Mouse (Mus musculus) hindbrain, embryonic 16.5 days (tissue): ENCODE data around the gene Magee1. TPM values are rescaled to one million over a fixed set of nuclear protein-coding genes. Genes with fewer than 3 reads are reported as not detected.
"Not testable (repeated sequence)": the region's sequence is repeated elsewhere in the genome, so short reads cannot be mapped to it uniquely, and the experiment has no call there.

Experiments
- ATAC-seq: fragments of 200-750 bp; cut with Nextera tagmentation; 2 replicates; pipeline ENCODE4 v1.8.0; 2017; ENCODE audit warnings: moderate TSS enrichment, moderate library complexity
- H3K27ac ChIP-seq: fragments of 300-500 bp; sonication (generic); 2 replicates; pipeline ENCODE4 v1.5.1; 2014; ENCODE audit warnings: low read depth, mild to moderate bottlenecking, control low read depth, low read length, moderate library complexity
- H3K27me3 ChIP-seq: fragments of 300-500 bp; sonication (generic); replicated peaks from 2 replicates; pipeline ENCODE4 v1.6.1; 2014; ENCODE audit warnings: low read length; ENCODE audit not compliant: control insufficient read depth, insufficient read depth
- H3K36me3 ChIP-seq: fragments of 300-500 bp; sonication (generic); 2 replicates; pipeline ENCODE4 v1.6.1; 2014; ENCODE audit warnings: mild to moderate bottlenecking, low read length, moderate library complexity, mixed read lengths; ENCODE audit not compliant: control insufficient read depth, insufficient read depth
- H3K4me1 ChIP-seq: fragments of 300-500 bp; sonication (generic); 2 replicates; pipeline ENCODE4 v1.6.1; 2014; ENCODE audit warnings: low read depth, low read length; ENCODE audit not compliant: control insufficient read depth, insufficient read depth
- H3K4me2 ChIP-seq: fragments of 300-500 bp; sonication (generic); 2 replicates; pipeline ENCODE4 v1.6.1; 2014; ENCODE audit warnings: mild to moderate bottlenecking, low read length, control low read depth, moderate library complexity
- H3K4me3 ChIP-seq: fragments of 300-500 bp; sonication (generic); 2 replicates; pipeline ENCODE4 v1.5.1; 2014; ENCODE audit warnings: mild to moderate bottlenecking, low read length, control low read depth, moderate library complexity
- H3K9ac ChIP-seq: fragments of 300-500 bp; sonication (generic); 2 replicates; pipeline ENCODE4 v1.6.1; 2014; ENCODE audit warnings: low read depth, mild to moderate bottlenecking, control low read depth, low read length, moderate library complexity
- H3K9me3 ChIP-seq: fragments of 300-500 bp; sonication (generic); 2 replicates; pipeline ENCODE4 v1.6.1; 2014; ENCODE audit warnings: mild to moderate bottlenecking, low read length, moderate library complexity; ENCODE audit not compliant: control insufficient read depth
- WGBS: fragments of 180-500 bp; shearing (Covaris S2); extraction: QIAGEN DNeasy Blood & Tissue Kit; methylation state at CpG from one replicate; pipeline ENCODE4 v1.1.7; 2014; 5-methylcytosine and 5-hydroxymethylcytosine counted together
- polyA plus RNA-seq: library from polyadenylated mRNA; unstranded; fragments of >200 nt; fragmentation: Nextera tagmentation; extraction: Ambion mirVana; gene quantifications from 2 replicates; pipeline ENCODE4 v1.2.1, GENCODE M21; 2015

Gene Magee1
- polyA plus RNA-seq: 266 and 274 TPM in 2 replicates

DNA sequence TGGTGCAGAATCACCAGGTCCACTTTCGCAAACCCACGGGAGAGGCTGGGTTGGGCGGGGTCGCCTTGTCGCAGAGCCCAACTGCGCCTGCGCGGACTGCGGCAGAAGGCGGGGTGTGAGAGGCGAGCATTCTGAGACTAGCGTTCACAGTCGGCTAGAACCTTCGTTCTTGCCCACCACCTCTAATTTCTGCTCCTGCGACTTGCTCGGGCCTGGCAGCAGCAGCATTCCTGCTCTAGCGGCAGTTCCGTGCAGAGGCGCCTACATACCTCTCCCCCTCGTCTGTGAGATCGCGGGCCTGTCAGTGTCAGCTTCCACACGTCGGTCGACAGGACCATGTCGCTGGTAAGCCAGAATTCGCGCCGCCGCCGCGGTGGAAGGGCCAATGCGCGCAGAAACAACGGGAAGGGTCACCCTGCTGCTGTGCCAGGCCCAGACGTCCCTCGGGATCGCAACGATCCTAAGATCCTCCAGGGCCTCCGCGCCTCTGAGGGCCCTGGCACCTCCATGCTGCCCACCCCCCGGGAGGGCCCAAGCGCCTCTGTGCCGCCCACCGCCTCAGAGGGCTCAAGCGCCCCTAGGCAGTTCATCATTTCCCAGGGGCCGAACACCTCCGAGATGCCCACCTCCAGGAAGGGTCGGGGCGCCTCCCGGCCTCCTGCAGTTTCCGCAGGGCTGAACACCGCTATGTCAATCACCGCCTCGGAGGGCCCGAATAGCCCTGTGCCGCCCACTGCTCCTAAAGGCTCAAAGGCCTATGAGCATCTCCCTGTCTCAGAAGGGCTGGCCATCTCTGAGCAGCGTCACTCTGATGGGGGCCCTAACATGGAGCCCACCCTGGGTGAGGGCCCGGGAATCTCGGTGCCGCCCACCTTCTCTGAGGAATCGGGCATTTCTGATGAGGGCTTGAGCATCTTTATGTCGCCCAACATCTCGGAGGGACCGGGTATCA, at the start of gene Magee1:
Magee1 (plus strand) TSS at position 104 of the 952 bp plus-strand sequence.
- peaks cover 3% of the 10 kb centered on the region; the same call in 1 of the 2 replicates for H3K36me3 ChIP-seq
- 12% methylated on average over 46 of the region's 65 CpGs for WGBS
- peak within 1 kb of the TSS; percentile 87 for H3K9ac ChIP-seq
- H3K27ac ChIP-seq: peak within 1 kb of the TSS; percentile 86
- H3K9me3 ChIP-seq: no peaks in the 10 kb centered on the region
- H3K4me1 ChIP-seq: peaks cover 4% of the 10 kb centered on the region
- peak; percentile 73 for ATAC-seq
- H3K4me2 ChIP-seq: peak within 1 kb of the TSS; percentile 71
- H3K4me3 ChIP-seq: peak within 1 kb of the TSS; percentile 63
- H3K27me3 ChIP-seq: peaks cover 11% of the 10 kb centered on the region

DNA sequence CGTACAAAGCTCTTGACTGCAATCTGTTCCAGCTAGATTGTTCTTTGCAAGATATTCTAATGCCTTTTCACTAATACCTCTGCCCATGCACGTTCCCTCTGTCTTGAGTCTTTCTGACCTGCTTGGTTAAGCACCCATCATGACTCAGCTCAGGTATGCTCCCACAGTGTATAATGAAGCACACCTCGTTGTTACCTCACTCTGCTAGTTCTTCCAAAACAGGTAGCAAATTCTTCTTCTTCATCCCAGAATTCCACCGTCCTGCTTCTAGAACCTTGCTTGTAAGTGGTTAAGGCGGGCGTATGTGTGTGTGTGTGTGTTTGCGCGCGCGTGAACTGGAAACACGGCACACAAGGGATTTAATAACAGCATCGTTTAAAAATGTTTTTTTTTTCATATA, 41.0 kb upstream of the Magee1 start:
- Histone ChIP-seq H3K4me2 (peak overlapping the region; percentile 74), H3K27me3 (no peaks in the 10 kb centered on the region), H3K36me3 (no peaks in the 10 kb centered on the region), H3K9me3 (no peaks in the 10 kb centered on the region), H3K4me1 (peaks cover 5% of the 10 kb centered on the region), H3K27ac (0 out of 2 replicates have a peak overlapping the region, but pooled peaks have one; percentile 17), H3K4me3 (peak overlapping the region; percentile 59), H3K9ac (peak overlapping the region; percentile 52; the same call in 1 of the 2 replicates)
- peak; percentile 75 for ATAC-seq
- WGBS: 12% methylated on average over 12 of the region's 12 CpGs

GRCm38 (mm10) chrX:105079615-105080092, 40.5 kb upstream of the Magee1 start, which contains the start of gene Pbdc1:
Gene Pbdc1 (plus strand): TSS chrX:105079756.
- peak within 1 kb of the TSS; percentile 74 for H3K4me2 ChIP-seq
- peak within 1 kb of the TSS; percentile 52 for H3K9ac ChIP-seq
- ATAC-seq: peak; percentile 100
- H3K9me3 ChIP-seq: no peaks in the 10 kb centered on the region
- H3K36me3 ChIP-seq: no peaks in the 10 kb centered on the region
- peak within 1 kb of the TSS; percentile 59; the same call in 1 of the 2 replicates for H3K27ac ChIP-seq
- no peaks in the 10 kb centered on the region for H3K27me3 ChIP-seq
- 2% methylated on average over 35 of the region's 35 CpGs for WGBS
- H3K4me3 ChIP-seq: peak within 1 kb of the TSS; percentile 59
- H3K4me1 ChIP-seq: peaks cover 5% of the 10 kb centered on the region

DNA sequence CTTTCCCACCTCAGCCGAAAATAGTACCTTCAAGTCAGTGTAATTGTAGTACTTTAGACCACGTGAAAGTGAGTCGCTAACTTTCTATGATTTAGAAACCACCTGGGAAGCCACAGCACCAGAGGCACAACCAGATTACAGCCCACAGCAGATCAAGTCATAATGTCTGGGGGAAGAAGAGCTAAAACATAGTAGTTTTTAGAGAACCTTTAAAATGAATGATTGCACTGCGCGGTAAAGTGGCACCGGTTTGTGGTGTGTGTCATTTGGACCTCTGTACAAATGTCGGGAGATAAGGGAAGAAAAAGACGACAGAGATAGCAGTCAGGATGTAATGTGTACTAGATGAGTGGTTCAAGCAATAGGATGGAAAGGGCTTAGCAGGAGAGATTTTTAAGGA, 40.1 kb upstream of the Magee1 start:
- no peak for ATAC-seq
- H3K27ac ChIP-seq: no peak overlapping the region

GRCm38 (mm10) chrX:105083013-105083412, 37.2 kb upstream of the Magee1 start:
- H3K27me3 ChIP-seq, H3K27ac ChIP-seq, H3K4me2 ChIP-seq, ATAC-seq, H3K4me1 ChIP-seq, H3K4me3 ChIP-seq, H3K36me3 ChIP-seq, H3K9me3 ChIP-seq, H3K9ac ChIP-seq: not testable (repeated sequence)
- 94% methylated on average over 7 of the region's 7 CpGs for WGBS

More for the DNA sequence above, 40.1 kb upstream of the Magee1 start:
- no peaks in the 10 kb centered on the region for H3K9me3 ChIP-seq
- no peaks in the 10 kb centered on the region for H3K36me3 ChIP-seq
- peak overlapping the region; percentile 59 for H3K4me3 ChIP-seq
- H3K4me2 ChIP-seq: peak overlapping the region; percentile 69
- peaks cover 5% of the 10 kb centered on the region for H3K4me1 ChIP-seq
- WGBS: 9% methylated on average over 8 of the region's 8 CpGs
- H3K9ac ChIP-seq: peak overlapping the region; percentile 50
- no peaks in the 10 kb centered on the region for H3K27me3 ChIP-seq

GRCm38 (mm10) chrX:105104175-105104574, 16.0 kb upstream of the Magee1 start:
- H3K9ac ChIP-seq: no peak overlapping the region
- no peaks in the 10 kb centered on the region for H3K9me3 ChIP-seq
- no peak overlapping the region for H3K4me2 ChIP-seq
- no peaks in the 10 kb centered on the region for H3K4me1 ChIP-seq
- WGBS: 39% methylated on average over 5 of the region's 5 CpGs
- H3K27me3 ChIP-seq: no peaks in the 10 kb centered on the region; the same call in 1 of the 2 replicates
- H3K36me3 ChIP-seq: no peaks in the 10 kb centered on the region
- no peak overlapping the region for H3K27ac ChIP-seq
- H3K4me3 ChIP-seq: no peak overlapping the region
- peak; percentile 52; the same call in 1 of the 2 replicates for ATAC-seq

DNA sequence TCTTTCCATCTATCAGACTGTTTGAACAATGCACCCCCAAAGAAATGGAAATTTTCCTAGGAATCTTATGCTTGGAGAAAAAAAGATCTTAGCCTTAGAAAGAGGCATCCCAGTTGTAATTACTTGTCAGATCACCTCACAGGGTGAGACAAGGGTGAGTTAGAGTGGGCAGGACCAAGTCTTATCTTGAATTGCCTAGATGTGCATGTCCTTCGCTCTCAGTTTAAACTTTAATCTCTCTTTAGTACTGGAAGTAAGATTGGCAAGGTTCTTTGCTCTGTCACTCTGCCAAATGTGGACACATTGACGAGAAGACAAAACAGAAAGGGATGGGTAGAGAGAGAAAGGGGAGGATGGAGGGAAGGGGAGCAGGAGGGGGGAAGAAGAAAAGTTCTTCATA, 5.2 kb upstream of the Magee1 start:
- H3K27ac ChIP-seq: no peak overlapping the region
- H3K9ac ChIP-seq: no peak overlapping the region
- ATAC-seq: no peak
- H3K4me3 ChIP-seq: no peak overlapping the region
- peaks cover 2% of the 10 kb centered on the region for H3K27me3 ChIP-seq
- no peaks in the 10 kb centered on the region for H3K9me3 ChIP-seq
- no peaks in the 10 kb centered on the region for H3K36me3 ChIP-seq
- WGBS: 67% methylated on average over 2 of the region's 2 CpGs
- H3K4me2 ChIP-seq: no peak overlapping the region
- H3K4me1 ChIP-seq: no peaks in the 10 kb centered on the region

DNA sequence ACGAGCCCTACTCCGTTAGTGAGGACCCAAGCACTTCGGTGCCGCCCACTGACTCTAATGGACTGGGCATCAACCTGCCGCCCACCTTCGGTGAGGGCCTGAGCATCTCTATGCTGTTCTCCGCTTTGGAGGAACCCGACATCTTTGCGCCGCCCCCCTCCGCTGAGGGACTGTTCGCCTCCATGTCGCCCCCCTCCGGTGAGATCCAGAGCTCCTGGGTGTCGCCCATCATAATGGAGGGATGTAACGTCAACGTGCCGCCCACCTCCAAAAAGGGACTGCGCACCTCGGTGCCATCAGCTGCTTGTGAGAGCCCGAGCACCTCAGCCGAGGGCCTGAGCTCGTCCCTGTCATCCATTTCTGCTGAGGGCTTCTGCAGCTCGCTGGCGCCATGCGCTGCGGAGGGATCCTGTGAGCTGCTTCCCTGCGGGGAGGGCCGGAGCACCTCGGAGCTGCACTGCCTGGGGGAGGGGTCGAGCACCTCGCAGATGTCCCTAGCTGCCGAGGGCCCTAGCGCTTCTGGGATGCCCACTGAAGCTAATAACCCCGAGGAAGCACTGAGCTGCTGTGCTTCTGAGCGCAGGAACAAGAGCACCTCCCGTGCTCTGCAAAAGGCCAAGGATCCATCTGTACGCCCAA, 1.2 kb downstream of the Magee1 start:
- Histone ChIP-seq H3K9me3 (no peaks in the 10 kb centered on the region), H3K4me2 (peak overlapping the region; percentile 71), H3K36me3 (peaks cover 3% of the 10 kb centered on the region; the same call in 1 of the 2 replicates), H3K27me3 (peaks cover 11% of the 10 kb centered on the region), H3K4me3 (peak overlapping the region; percentile 63), H3K27ac (peak overlapping the region; percentile 86), H3K9ac (peak overlapping the region; percentile 87), H3K4me1 (peaks cover 4% of the 10 kb centered on the region)
- ATAC-seq: peak; percentile 87
- 22% methylated on average over 30 of the region's 38 CpGs for WGBS
